Mouse (Mus musculus) hematopoietic stem cell, adult 5-6 weeks (primary cell): ENCODE measurements around the gene Snap23. TPM values are rescaled to one million over a fixed set of nuclear protein-coding genes. Genes with fewer than 3 reads are reported as not detected.

Experiments
- ATAC-seq, 2 experiments: fragments of 125-278 bp in 1 of 2; replicated peaks in 1 of 2; 2 replicates each; pipeline ENCODE4 v1.8.0; 2016 to 2017; ENCODE audit warnings: inconsistent platforms in 2 of 2, mild to moderate bottlenecking in 2 of 2, moderate number of reproducible peaks in 2 of 2, low read depth in 1 of 2, moderate TSS enrichment in 1 of 2; ENCODE audit not compliant: low FRiP score in 2 of 2, poor library complexity in 2 of 2, severe bottlenecking in 2 of 2, insufficient read depth in 1 of 2, low TSS enrichment in 1 of 2
- total RNA-seq: library from RNA; stranded (forward); fragments of 172-1452, 232-1000 nt; gene quantifications from 2 replicates; pipeline ENCODE4 v1.2.3, GENCODE M21; 2017

Gene Snap23
- total RNA-seq, 1 experiment from 2014 or later = 146 TPM

- no peak for ATAC-seq
Measured at GRCm38 (mm10) chr2:120630246-120630645, 62.8 kb downstream of the Snap23 start.

GRCm38 (mm10) chr2:120630655-120631054, 63.2 kb downstream of the Snap23 start:
- ATAC-seq = no peak

- no peak for ATAC-seq
Measured at GRCm38 (mm10) chr2:120631521-120631920, 64.0 kb downstream of the Snap23 start.

GRCm38 (mm10) chr2:120631957-120632356, 64.5 kb downstream of the Snap23 start:
- peak; percentile 70 to 79 for ATAC-seq

- no peak for ATAC-seq
Measured at GRCm38 (mm10) chr2:120640835-120641234, 73.4 kb downstream of the Snap23 start.

- ATAC-seq = no peak
Measured at GRCm38 (mm10) chr2:120643836-120644235, 76.4 kb downstream of the Snap23 start.

- no peak for ATAC-seq
Measured at GRCm38 (mm10) chr2:120646777-120647176, 79.3 kb downstream of the Snap23 start.

Other genes starting within 250 kb of the Snap23 start
- gene Vps39, start 214.5 kb upstream of the Snap23 start, total RNA-seq = 53.1 and 73.5 TPM in 2 replicates
- 17.2 and 28.5 TPM in 2 replicates for gene Ganc, start 163.8 kb upstream of the Snap23 start, total RNA-seq
- 62.5 and 65.4 TPM in 2 replicates for gene Tmem87a, start 163.6 kb upstream of the Snap23 start, total RNA-seq
- 4.3 and 6.0 TPM in 2 replicates for gene Capn3, start 111.7 kb upstream of the Snap23 start, total RNA-seq
- 85.1 and 133 TPM in 2 replicates for gene Zfp106, start 3.8 kb upstream of the Snap23 start, total RNA-seq
- gene Haus2, start 41.7 kb downstream of the Snap23 start, total RNA-seq = 15.4 and 16.2 TPM in 2 replicates
- 18.3 and 20.9 TPM in 2 replicates for gene Lrrc57, start 41.8 kb downstream of the Snap23 start, total RNA-seq
- gene Stard9, start 61.5 kb downstream of the Snap23 start, total RNA-seq = 1.8 and 3.1 TPM in 2 replicates